Mouse (Mus musculus) CD4-positive naive resting alpha-beta T cell, adult 76 days (primary cell): ENCODE results near the gene Olfr648. TPM values are rescaled to one million over a fixed set of nuclear protein-coding genes. Genes with fewer than 3 reads are reported as not detected.

Experiments used
- total RNA-seq: library from RNA; stranded (reverse); gene quantifications from one replicate; pipeline ENCODE4 v1.2.4, GENCODE M21; 2023

Gene Olfr648
- not detected for total RNA-seq

GRCm38 (mm10) chr7:104183292-104183691, at the start of gene Olfr648:
Gene Olfr648, minus strand, starts transcription at chr7:104183392.

GRCm38 (mm10) chr7:104218701-104219569, 35.7 kb upstream of the Olfr648 start, which contains the start of gene Trim6:
Gene Trim6, plus strand, starts transcription at chr7:104218793.

DNA sequence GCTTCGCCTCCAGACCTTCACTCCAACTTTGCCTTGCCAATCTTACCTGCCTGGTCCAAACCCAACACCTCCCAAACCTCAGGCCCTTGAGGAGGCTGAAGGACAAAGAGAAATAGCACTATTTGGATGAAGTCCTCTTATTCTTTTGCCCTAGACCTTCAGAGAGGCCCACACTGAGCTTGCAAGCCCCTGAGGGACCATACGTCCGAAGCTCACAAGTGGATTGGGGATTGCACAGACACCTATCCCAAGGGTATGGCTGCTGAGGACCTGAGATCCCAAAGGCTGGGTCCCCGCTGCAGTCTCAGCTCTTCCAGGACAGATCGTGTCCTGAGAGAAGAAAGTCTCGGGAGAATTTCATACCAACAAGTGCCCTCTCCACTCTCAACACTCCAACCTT, 12.7 kb upstream of the Olfr648 start, which contains the start of gene Olfr649:
Gene Olfr649, minus strand, starts transcription at position 101 of the 400 bp plus-strand sequence.

GRCm38 (mm10) chr7:104150456-104150855, 32.7 kb downstream of the Olfr648 start, which contains the start of gene Ubqlnl:
Gene Ubqlnl, minus strand, starts transcription at chr7:104150556.

DNA sequence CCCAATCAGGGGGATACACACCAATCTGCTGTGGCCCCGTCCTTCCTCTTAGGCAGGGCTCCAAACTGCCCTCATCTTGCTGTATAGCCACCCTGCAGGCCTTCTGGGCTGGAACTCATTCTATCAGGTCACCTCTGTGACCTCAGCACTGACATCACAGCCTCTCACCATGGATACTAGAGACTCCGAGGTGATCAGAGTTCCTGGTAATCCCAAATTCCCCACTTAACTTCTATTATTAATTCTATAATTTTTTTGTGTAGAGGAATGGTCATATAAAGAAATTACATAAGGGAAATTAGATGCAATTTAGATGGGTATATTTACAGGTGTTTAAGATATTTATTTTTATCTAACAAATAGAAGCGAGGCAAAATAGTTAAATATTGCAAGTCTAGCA, 40.0 kb downstream of the Olfr648 start, which contains the start of gene Ubqln3:
Gene Ubqln3, minus strand, starts transcription at position 101 of the 400 bp plus-strand sequence.

GRCm38 (mm10) chr7:104137305-104137704, 45.9 kb downstream of the Olfr648 start, which contains the start of gene Olfr643:
Gene Olfr643, minus strand, starts transcription at chr7:104137405.

DNA sequence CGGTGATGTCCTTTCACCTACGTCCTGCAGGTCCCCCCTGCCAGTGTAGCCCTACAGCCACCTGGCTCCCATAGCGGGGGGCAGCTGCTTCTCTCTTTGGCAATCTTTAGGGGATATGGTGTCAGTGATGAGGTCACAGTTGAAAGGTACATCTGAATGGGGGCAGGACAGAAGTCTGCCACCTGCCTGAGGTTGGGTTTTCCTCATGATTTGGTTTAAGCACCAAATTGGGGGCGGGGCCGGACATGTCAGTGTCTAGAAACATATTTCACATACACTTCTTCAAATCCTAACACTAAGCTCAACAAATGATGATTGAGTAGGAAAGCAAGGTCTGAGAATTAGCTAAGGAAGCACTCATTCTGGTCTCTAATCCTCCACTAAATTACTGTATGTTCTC, 53.5 kb downstream of the Olfr648 start, which contains the start of gene Ubqln5:
Gene Ubqln5, minus strand, starts transcription at position 101 of the 400 bp plus-strand sequence.

Other genes with a start within 250 kb of the Olfr648 start
- not detected for gene Olfr632, start 249.0 kb downstream of the Olfr648 start, total RNA-seq
- gene Olfr633, start 239.0 kb downstream of the Olfr648 start, total RNA-seq = not detected
- not detected for gene Olfr635, start 212.2 kb downstream of the Olfr648 start, total RNA-seq
- gene Olfr638, start 184.6 kb downstream of the Olfr648 start, total RNA-seq = not detected
- not detected for gene Olfr639, start 166.1 kb downstream of the Olfr648 start, total RNA-seq
- gene Olfr640, start 157.8 kb downstream of the Olfr648 start, total RNA-seq = not detected
- gene Olfr641, start 147.9 kb downstream of the Olfr648 start, total RNA-seq = not detected
- not detected for gene Olfr642, start 130.7 kb downstream of the Olfr648 start, total RNA-seq
- not detected for gene 4930516K23Rik, start 121.9 kb downstream of the Olfr648 start, total RNA-seq
- not detected for gene Olfr644, start 111.5 kb downstream of the Olfr648 start, total RNA-seq
- not detected for gene Olfr645, start 97.9 kb downstream of the Olfr648 start, total RNA-seq
- not detected for gene Olfr646, start 78.5 kb downstream of the Olfr648 start, total RNA-seq
- not detected for gene Ubqln5, start 53.6 kb downstream of the Olfr648 start, total RNA-seq
- not detected for gene Olfr643, start 46.0 kb downstream of the Olfr648 start, total RNA-seq
- not detected for gene Ubqln3, start 40.1 kb downstream of the Olfr648 start, total RNA-seq
- not detected for gene Ubqlnl, start 32.8 kb downstream of the Olfr648 start, total RNA-seq
- not detected for gene Olfm5, start 18.6 kb downstream of the Olfr648 start, total RNA-seq
- gene Olfr649, start 12.6 kb upstream of the Olfr648 start, total RNA-seq = not detected
- 0.50 TPM for gene Trim6, start 35.4 kb upstream of the Olfr648 start, total RNA-seq
- 26.2 TPM for gene Trim34a, start 61.1 kb upstream of the Olfr648 start, total RNA-seq
- gene Trim5, start 104.7 kb upstream of the Olfr648 start, total RNA-seq = 12.7 TPM
- gene Trim12a, start 132.1 kb upstream of the Olfr648 start, total RNA-seq = 151 TPM
- gene Trim34b, start 146.1 kb upstream of the Olfr648 start, total RNA-seq = 1.6 TPM
- gene Trim12c, start 170.0 kb upstream of the Olfr648 start, total RNA-seq = 25.9 TPM
- 1.7 TPM for gene Trim30b, start 186.5 kb upstream of the Olfr648 start, total RNA-seq
- gene Trim30c, start 217.4 kb upstream of the Olfr648 start, total RNA-seq = 0.76 TPM